Mouse (Mus musculus): ENCODE measurements at regions not wholly inside any gene's neighbourhood (a gene's known extent, or its start where the extent isn't known, plus 50 kb on each side); places are given as distances from the start of the nearest gene placed in this dataset.
A peak's percentile ranks its signal among the peaks of the same experiment; 100 is the strongest.

DNA sequence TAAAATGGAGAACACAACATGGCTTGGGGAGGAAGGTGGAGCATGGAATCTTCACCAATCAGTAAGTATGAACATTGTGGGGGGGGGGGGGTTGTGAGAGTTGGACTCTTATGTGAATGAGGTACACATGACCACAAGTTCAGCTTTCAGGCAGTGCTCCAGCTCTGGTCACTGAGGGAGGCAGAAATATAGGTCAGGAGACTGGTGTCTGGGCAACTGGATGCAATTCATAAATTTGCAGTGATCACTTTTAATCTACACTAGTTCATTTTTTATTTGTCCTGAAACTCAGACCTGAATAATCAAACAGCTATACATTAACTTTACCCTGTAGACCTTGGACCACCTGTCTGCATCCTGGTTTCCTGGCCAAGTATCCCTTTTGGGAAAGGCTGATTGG, 715.4 kb upstream of the Nr3c2 start:
- no peak for DNase-seq (ENCODE audit: low spot score)
- H3K27ac ChIP-seq (ENCODE audit: low read depth, low read length): no peak overlapping the region
- H3K36me3 ChIP-seq (ENCODE audit: control insufficient read depth, insufficient read depth, low read length): no peaks in the 10 kb centered on the region
- H3K9ac ChIP-seq (ENCODE audit: low read length): no peak overlapping the region
- no peak for ATAC-seq (ENCODE audit: insufficient read depth, low FRiP score, low TSS enrichment)
- no peaks in the 10 kb centered on the region for H3K9me3 ChIP-seq (ENCODE audit: control insufficient read depth, low read length)
- H3K27me3 ChIP-seq (ENCODE audit: control insufficient read depth, insufficient read depth, low read length): no peaks in the 10 kb centered on the region
- no peak overlapping the region for H3K4me3 ChIP-seq (ENCODE audit: low read depth, low read length)
- H3K4me1 ChIP-seq (ENCODE audit: control insufficient read depth, insufficient read depth, low read length): no peaks in the 10 kb centered on the region
- no peak overlapping the region for H3K4me2 ChIP-seq (ENCODE audit: low read depth)

DNA sequence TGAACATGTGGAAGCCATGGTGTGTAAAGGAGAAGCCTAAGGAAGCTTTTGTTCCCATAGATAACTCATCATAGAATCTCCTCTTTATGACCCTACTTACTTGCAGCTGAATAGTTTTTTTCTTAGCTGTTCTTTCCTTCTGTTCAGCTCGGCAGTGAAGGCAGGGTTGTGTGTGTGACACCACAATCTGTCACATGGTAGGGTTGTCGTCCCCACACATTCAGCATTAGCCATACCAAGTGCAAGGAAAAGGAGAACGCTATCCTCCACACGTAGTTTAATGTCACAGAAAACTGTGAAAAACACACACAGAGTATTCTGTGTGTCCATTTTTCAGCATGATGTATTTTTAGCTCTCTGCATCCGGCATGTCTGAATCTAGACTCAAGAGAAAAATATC, 711.9 kb upstream of the Nr3c2 start:
- 78% methylated on average over 5 of the region's 5 CpGs for WGBS
- H3K9ac ChIP-seq (ENCODE audit: low read length): no peak overlapping the region

DNA sequence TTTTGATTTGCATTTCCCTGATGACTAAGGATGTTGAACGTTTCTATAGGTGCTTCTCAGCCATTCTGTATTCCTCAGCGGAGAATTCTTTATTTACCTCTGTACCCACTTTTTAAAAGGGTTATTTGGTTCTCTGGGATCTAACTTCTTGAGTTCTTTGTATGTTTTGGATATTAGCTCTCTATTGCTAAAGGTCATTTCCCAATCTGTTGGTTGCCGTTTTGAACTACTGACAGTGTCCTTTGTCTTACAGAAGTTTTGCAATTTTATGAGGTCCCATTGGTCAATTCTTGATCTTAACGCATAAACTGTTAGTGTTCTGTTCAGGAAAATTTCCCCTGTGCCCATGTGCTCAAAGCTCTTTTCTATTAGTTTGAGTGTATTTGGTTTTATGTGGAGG, 687.4 kb upstream of the Nr3c2 start:
- no peak for ATAC-seq (ENCODE audit: insufficient read depth, low FRiP score, low TSS enrichment)
- no peaks in the 10 kb centered on the region for H3K4me1 ChIP-seq (ENCODE audit: control insufficient read depth, insufficient read depth, low read length)

More for the DNA sequence above, 711.9 kb upstream of the Nr3c2 start:
- no peaks in the 10 kb centered on the region for H3K36me3 ChIP-seq (ENCODE audit: control insufficient read depth, insufficient read depth, low read length)
- no peak overlapping the region for H3K4me3 ChIP-seq (ENCODE audit: low read depth, low read length)
- no peak for DNase-seq (ENCODE audit: low spot score)
- no peaks in the 10 kb centered on the region for H3K27me3 ChIP-seq (ENCODE audit: control insufficient read depth, insufficient read depth, low read length)
- no peak for ATAC-seq (ENCODE audit: insufficient read depth, low FRiP score, low TSS enrichment)
- no peaks in the 10 kb centered on the region for H3K9me3 ChIP-seq (ENCODE audit: control insufficient read depth, low read length)
- H3K4me1 ChIP-seq (ENCODE audit: control insufficient read depth, insufficient read depth, low read length): no peaks in the 10 kb centered on the region
- H3K4me2 ChIP-seq (ENCODE audit: low read depth): no peak overlapping the region
- no peak overlapping the region for H3K27ac ChIP-seq (ENCODE audit: low read depth, low read length)

DNA sequence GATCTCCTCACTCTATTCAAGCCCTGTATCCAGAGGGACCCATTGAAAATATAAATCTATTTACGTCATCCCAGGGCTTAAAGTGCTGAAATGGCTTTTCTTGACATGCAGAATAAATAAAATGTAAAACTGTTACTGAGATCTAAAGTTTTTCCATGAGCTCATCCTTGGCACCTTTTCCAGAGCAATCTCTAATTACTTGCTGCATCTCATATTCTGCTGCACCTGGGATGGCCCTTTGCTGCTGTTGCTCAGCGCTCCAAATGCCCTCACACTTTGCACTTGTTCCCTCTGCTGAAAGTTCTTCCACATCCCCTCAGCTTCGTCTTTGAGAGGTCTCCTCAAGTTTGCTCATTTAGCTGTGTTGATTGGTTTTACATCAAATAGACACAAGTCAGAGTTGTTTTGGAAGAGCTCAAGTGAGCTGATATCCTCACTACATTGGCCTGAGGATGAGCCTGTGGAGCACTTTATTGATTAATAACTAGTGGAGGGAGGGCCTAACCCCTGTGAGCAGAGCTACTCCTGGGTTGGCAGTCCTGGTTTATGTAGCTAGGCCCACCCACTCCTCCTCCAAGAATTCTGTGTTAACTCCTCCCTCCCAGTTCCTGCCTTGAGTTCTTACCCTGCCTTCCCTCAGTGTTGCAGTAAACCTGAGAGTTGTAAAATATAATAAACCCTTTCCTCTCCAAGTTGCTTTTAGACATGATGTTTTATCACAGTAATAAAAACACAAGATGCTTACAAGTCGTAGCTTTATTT, 681.2 kb upstream of the Nr3c2 start:
- DNase-seq (ENCODE audit: low spot score): no peak
- H3K27me3 ChIP-seq (ENCODE audit: control insufficient read depth, insufficient read depth, low read length): no peaks in the 10 kb centered on the region
- no peaks in the 10 kb centered on the region for H3K4me1 ChIP-seq (ENCODE audit: control insufficient read depth, insufficient read depth, low read length)
- H3K9me3 ChIP-seq (ENCODE audit: control insufficient read depth, low read length): no peaks in the 10 kb centered on the region
- ATAC-seq (ENCODE audit: insufficient read depth, low FRiP score, low TSS enrichment): no peak
- H3K9ac ChIP-seq (ENCODE audit: low read length): no peak overlapping the region
- H3K4me2 ChIP-seq (ENCODE audit: low read depth): no peak overlapping the region
- no peak overlapping the region for H3K27ac ChIP-seq (ENCODE audit: low read depth, low read length)
- H3K36me3 ChIP-seq (ENCODE audit: control insufficient read depth, insufficient read depth, low read length): no peaks in the 10 kb centered on the region
- 79% methylated on average over 4 of the region's 4 CpGs for WGBS
- no peak overlapping the region for H3K4me3 ChIP-seq (ENCODE audit: low read depth, low read length)

More for the DNA sequence above, 687.4 kb upstream of the Nr3c2 start:
- H3K4me2 ChIP-seq (ENCODE audit: low read depth): no peak overlapping the region
- no peak for DNase-seq (ENCODE audit: low spot score)
- H3K27ac ChIP-seq (ENCODE audit: low read depth, low read length): no peak overlapping the region
- no peaks in the 10 kb centered on the region for H3K9me3 ChIP-seq (ENCODE audit: control insufficient read depth, low read length)
- WGBS: 87% methylated on average over 4 of the region's 4 CpGs
- H3K27me3 ChIP-seq (ENCODE audit: control insufficient read depth, insufficient read depth, low read length): no peaks in the 10 kb centered on the region
- H3K36me3 ChIP-seq (ENCODE audit: control insufficient read depth, insufficient read depth, low read length): no peaks in the 10 kb centered on the region
- no peak overlapping the region for H3K9ac ChIP-seq (ENCODE audit: low read length)
- no peak overlapping the region for H3K4me3 ChIP-seq (ENCODE audit: low read depth, low read length)

DNA sequence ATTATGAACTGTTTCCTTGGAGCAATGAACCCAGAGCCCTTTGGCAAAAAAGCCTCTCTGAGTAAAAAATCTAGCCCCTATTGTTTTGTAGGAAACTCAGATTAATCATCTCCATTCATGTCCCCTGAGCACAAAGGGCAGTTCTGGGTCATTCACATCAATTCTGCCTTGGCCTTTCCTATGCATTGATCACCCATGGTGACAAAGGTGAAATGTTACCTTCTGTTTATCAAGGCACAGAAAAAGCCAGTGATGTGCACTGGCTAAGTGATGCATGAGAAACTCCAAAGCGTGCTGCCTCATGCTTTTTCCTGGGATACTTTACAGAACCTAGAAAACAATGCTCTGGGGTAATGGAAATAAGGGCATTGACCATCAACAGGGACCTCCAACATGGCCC, 668.4 kb upstream of the Nr3c2 start:
- no peak overlapping the region for H3K4me3 ChIP-seq (ENCODE audit: low read depth, low read length)
- H3K27ac ChIP-seq (ENCODE audit: low read depth, low read length): no peak overlapping the region
- H3K27me3 ChIP-seq (ENCODE audit: control insufficient read depth, insufficient read depth, low read length): no peaks in the 10 kb centered on the region
- H3K36me3 ChIP-seq (ENCODE audit: control insufficient read depth, insufficient read depth, low read length): no peaks in the 10 kb centered on the region
- H3K9me3 ChIP-seq (ENCODE audit: control insufficient read depth, low read length): no peaks in the 10 kb centered on the region
- 17% methylated on average over 1 of the region's 1 CpGs for WGBS
- no peak overlapping the region for H3K9ac ChIP-seq (ENCODE audit: low read length)
- no peaks in the 10 kb centered on the region for H3K4me1 ChIP-seq (ENCODE audit: control insufficient read depth, insufficient read depth, low read length)
- peak; percentile 19 for DNase-seq (ENCODE audit: low spot score)
- H3K4me2 ChIP-seq (ENCODE audit: low read depth): no peak overlapping the region
- peak; percentile 68 for ATAC-seq (ENCODE audit: insufficient read depth, low FRiP score, low TSS enrichment)

DNA sequence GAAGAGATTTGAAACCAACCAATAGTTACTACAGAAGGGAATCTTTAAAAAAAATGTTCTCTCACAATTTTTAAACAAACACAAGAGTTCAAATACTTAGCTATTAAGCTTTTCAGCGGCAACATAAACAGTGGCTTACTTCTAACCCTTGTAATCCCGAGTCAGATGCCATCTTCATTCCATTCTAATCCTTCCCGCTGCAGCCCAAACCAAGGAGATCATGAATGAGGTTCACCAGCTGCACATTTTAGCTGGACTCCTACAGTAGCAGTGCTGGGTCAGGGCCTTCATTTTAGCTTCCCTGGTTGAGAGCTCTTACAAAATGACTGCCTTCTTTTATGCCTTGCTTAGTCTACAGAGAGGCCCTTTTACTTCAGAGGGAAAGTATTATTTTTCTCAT, 650.0 kb upstream of the Nr3c2 start:
- no peaks in the 10 kb centered on the region for H3K9me3 ChIP-seq (ENCODE audit: control insufficient read depth, low read length)
- H3K9ac ChIP-seq (ENCODE audit: low read length): no peak overlapping the region
- H3K27me3 ChIP-seq (ENCODE audit: control insufficient read depth, insufficient read depth, low read length): no peaks in the 10 kb centered on the region
- H3K27ac ChIP-seq (ENCODE audit: low read depth, low read length): no peak overlapping the region
- H3K4me1 ChIP-seq (ENCODE audit: control insufficient read depth, insufficient read depth, low read length): no peaks in the 10 kb centered on the region
- no peak for ATAC-seq (ENCODE audit: insufficient read depth, low FRiP score, low TSS enrichment)
- no peak for DNase-seq (ENCODE audit: low spot score)
- H3K4me3 ChIP-seq (ENCODE audit: low read depth, low read length): no peak overlapping the region
- H3K36me3 ChIP-seq (ENCODE audit: control insufficient read depth, insufficient read depth, low read length): no peaks in the 10 kb centered on the region
- WGBS: 88% methylated on average over 3 of the region's 3 CpGs
- H3K4me2 ChIP-seq (ENCODE audit: low read depth): no peak overlapping the region

DNA sequence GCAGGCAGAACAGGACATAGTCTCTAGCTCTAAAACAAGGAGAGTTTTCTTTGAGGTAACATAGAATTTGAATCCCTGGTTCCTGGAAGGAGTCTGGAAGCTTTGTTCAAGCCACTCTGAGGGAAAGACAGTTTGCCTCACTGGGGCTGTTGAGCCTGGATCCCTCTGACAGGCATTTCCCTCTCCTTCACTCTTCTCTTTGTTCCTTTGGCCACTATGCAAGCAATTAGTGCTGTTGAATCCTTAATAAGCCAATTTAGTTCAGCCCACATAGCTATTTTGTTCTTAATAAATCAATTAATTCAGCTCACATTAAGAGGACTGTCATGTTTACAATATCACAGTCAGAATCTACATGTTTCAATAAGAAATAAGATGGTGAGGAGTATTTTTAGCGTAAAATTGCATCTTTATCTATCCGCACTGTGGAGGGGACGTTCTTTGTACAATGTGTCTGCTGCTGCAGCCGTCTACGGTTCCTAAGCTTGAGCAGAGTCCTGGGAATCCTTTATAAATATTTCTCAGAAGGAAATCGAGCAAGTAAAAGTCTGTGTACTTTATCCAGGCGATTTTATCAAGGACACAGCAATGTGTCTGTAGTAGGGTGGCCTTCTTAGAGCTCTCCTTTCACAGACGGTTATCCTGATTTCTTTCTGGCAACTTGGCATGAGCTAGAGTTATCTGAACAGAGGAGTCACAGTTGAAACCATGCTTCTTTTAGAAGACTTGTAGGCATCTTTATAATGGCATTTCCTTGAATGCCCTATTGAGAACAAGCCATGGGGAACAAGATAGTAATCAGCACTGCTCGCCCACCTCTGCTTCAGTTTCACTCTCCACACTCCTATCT, 646.9 kb upstream of the Nr3c2 start:
- H3K9ac ChIP-seq (ENCODE audit: low read length): no peak overlapping the region
- DNase-seq (ENCODE audit: low spot score) (no peak), ATAC-seq (ENCODE audit: insufficient read depth, low FRiP score, low TSS enrichment) (no peak)
- no peaks in the 10 kb centered on the region for H3K36me3 ChIP-seq (ENCODE audit: control insufficient read depth, insufficient read depth, low read length)
- no peak overlapping the region for H3K4me2 ChIP-seq (ENCODE audit: low read depth)
- 77% methylated on average over 9 of the region's 9 CpGs for WGBS
- H3K27ac ChIP-seq (ENCODE audit: low read depth, low read length): no peak overlapping the region
- H3K4me3 ChIP-seq (ENCODE audit: low read depth, low read length): no peak overlapping the region
- no peaks in the 10 kb centered on the region for H3K9me3 ChIP-seq (ENCODE audit: control insufficient read depth, low read length)
- H3K4me1 ChIP-seq (ENCODE audit: control insufficient read depth, insufficient read depth, low read length): no peaks in the 10 kb centered on the region
- no peaks in the 10 kb centered on the region for H3K27me3 ChIP-seq (ENCODE audit: control insufficient read depth, insufficient read depth, low read length)
